ENCODE assay signal across 24 mouse cellular contexts in genomic region chr2:172997748-172998147, GRCm38 (mm10). TPM values are rescaled to one million over a fixed set of nuclear protein-coding genes. Genes with fewer than 3 reads are reported as not detected.
"Had no signal": no experiment of that assay in that cellular context is flagged by ENCODE, and none has a peak within 500 bp of the region (broad histone marks: within the 10 kb centered on the region; RNA-seq: fewer than 3 reads in every experiment).

No protein-coding gene starts in this region.

- H3K27me3 ChIP-seq: limb, embryonic 12.5 days; lung, embryonic 15.5 days; neural tube, embryonic 15.5 days; stomach, embryonic 15.5 days had no signal

- ATAC-seq: intestine, postnatal 0 days; liver, embryonic 12.5 days; midbrain, embryonic 15.5 days had no signal

- H3K4me3 ChIP-seq: left cerebral cortex, adult 2 months; limb, embryonic 12.5 days; liver, embryonic 12.5 days; liver, embryonic 15.5 days; lung, embryonic 15.5 days; megakaryocyte, embryonic 14.5 days; midbrain, embryonic 10.5 days; midbrain, embryonic 15.5 days; neural tube, embryonic 12.5 days; neural tube, embryonic 15.5 days; stomach, embryonic 15.5 days had no signal

- H3K27ac ChIP-seq: left cerebral cortex, adult 2 months; limb, embryonic 12.5 days; liver, embryonic 12.5 days; liver, embryonic 15.5 days; lung, embryonic 15.5 days; midbrain, embryonic 10.5 days; midbrain, embryonic 15.5 days; neural tube, embryonic 12.5 days; neural tube, embryonic 15.5 days; stomach, embryonic 15.5 days had no signal

- H3K4me2 ChIP-seq: limb, embryonic 12.5 days; liver, embryonic 12.5 days; liver, embryonic 15.5 days; lung, embryonic 15.5 days; midbrain, embryonic 15.5 days; neural tube, embryonic 12.5 days; neural tube, embryonic 15.5 days; stomach, embryonic 15.5 days had no signal

- DNase-seq: layer of hippocampus, postnatal 36 days; liver; lung, adult 18-20 months; lung, postnatal 10 days; lung, postnatal 36 days; right cerebral cortex, adult 18-20 months; right cerebral cortex, postnatal 14 days; spleen, adult 18-20 months; thymus, adult 2 months; thymus, postnatal 14 days; thymus, postnatal 4 days had no signal

- H3K9ac ChIP-seq: limb, embryonic 12.5 days; liver, embryonic 12.5 days; liver, embryonic 15.5 days; lung, embryonic 15.5 days; midbrain, embryonic 15.5 days; neural tube, embryonic 12.5 days; neural tube, embryonic 15.5 days; stomach, embryonic 15.5 days had no signal

- H3K9me3 ChIP-seq: limb, embryonic 12.5 days; liver, embryonic 12.5 days; liver, embryonic 15.5 days; lung, embryonic 15.5 days; megakaryocyte, embryonic 14.5 days; midbrain, embryonic 10.5 days; midbrain, embryonic 15.5 days; neural tube, embryonic 12.5 days; neural tube, embryonic 15.5 days; stomach, embryonic 15.5 days had no signal

RNA-seq across cellular contexts. Expression of gene Spo11, which starts 20.2 kb away (rescaled TPM):
- polyA plus RNA-seq: intestine, embryonic 14.5 days; intestine, postnatal 0 days; liver, embryonic 15.5 days had no signal
